Mouse (Mus musculus): Measurements from ENCODE around the gene Csde1.

Gene Csde1

GRCm38 (mm10) chr3:103020249-103020942 is at the start of gene Csde1:
TSS of gene Csde1 (plus strand) at chr3:103020426.
- peak; percentile 76 for DNase-seq (ENCODE audit: extremely low read depth, low read depth, low spot score)

- DNase-seq (ENCODE audit: extremely low read depth, low read depth, low spot score) = no peak
These were observed 49.7 kb upstream of the Csde1 start for GRCm38 (mm10) chr3:102970508-102970907.

GRCm38 (mm10) chr3:102976906-102977305 is 43.3 kb upstream of the Csde1 start:
- DNase-seq (ENCODE audit: extremely low read depth, low read depth, low spot score) = no peak

GRCm38 (mm10) chr3:102979550-102980348 is 40.5 kb upstream of the Csde1 start:
- no peak for DNase-seq (ENCODE audit: extremely low read depth, low read depth, low spot score)

DNA sequence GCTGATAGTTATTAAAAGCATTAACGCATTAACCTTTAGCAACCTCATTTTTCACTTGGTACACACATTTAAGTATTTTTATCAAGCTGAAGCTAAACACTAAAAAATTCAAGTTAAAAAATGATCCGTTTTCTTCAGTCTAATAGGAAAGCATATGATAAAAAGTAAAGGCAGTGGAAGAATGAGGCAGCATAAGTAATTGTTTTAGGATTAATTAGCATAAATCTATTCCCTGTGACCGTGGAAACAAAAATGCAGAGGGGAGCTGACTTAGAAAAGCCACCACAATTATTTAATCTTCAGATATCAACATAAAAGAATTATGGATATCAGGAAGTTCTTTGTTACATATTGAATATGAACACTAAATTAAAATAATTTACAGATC is 39.9 kb upstream of the Csde1 start:
- DNase-seq (ENCODE audit: extremely low read depth, low read depth, low spot score) = no peak

DNA sequence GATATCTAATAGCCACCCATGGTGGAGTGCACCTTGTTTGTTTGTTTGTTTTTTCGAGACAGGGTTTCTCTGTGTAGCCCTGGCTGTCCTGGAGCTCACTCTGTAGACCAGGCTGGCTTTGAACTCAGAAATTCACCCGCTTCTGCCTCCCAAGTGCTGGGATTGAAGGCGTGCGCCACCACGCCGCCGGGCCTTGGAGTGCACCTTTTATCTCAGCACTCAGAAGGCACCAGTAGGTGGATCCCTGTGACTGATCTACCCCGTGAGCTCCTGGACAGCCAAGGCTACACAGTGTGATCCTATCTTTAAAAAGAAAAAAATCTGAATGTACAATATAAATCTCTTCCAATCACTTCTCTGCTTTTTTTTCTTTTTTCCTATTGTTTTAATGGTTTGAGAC is 29.2 kb upstream of the Csde1 start:
- DNase-seq (ENCODE audit: extremely low read depth, low read depth, low spot score) = no peak

- no peak for DNase-seq (ENCODE audit: extremely low read depth, low read depth, low spot score)
These were observed 27.3 kb upstream of the Csde1 start for GRCm38 (mm10) chr3:102992936-102993335.

GRCm38 (mm10) chr3:102995233-102995604 is 25.0 kb upstream of the Csde1 start:
- DNase-seq (ENCODE audit: extremely low read depth, low read depth, low spot score) = no peak

GRCm38 (mm10) chr3:102995605-102996321 is 24.5 kb upstream of the Csde1 start, which contains the start of gene Sike1:
TSS of gene Sike1 (plus strand) at chr3:102995708.
- no peak for DNase-seq (ENCODE audit: extremely low read depth, low read depth, low spot score)

- DNase-seq (ENCODE audit: extremely low read depth, low read depth, low spot score) = no peak
These were observed 23.2 kb upstream of the Csde1 start for GRCm38 (mm10) chr3:102997036-102997435.

DNA sequence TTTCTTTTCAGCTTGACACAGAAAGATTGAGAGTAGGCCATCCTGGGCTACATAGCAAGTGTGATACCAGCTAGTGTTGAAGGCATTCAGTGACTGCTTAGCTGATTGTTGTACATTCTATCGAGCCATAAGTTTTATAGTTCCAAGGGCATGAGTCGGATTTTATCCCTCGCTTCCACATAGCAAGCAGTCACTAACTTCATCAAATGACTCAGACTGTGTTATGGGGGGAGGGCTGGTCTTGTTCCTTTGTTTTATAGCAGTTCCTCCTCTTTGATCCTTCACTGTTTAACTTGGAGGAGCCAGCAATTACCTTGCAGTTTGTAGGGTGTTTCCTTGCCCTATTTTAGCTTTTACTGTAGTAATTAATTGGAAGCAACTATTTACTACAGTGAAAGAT is 22.6 kb upstream of the Csde1 start:
- no peak for DNase-seq (ENCODE audit: extremely low read depth, low read depth, low spot score)

DNA sequence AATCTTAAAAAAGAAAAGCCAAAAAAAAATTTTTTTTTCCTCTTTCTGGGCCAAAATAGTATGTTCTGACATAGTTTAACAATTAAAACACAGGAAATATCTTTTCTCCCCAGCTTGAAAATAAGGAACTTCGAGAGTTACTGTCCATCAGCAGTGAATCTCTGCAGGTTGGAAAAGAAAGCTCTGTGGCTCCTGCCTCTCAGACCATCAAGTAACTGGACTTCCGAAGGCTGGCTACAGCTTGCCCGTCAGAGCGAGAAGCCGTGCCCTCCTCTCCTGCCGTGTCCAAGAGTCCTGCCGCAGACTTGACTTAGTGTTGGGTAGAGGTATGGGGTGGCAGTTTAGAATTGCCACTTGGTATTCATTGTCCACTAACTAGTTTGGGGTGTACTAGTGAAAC is 18.6 kb upstream of the Csde1 start:
- no peak for DNase-seq (ENCODE audit: extremely low read depth, low read depth, low spot score)

- DNase-seq (ENCODE audit: extremely low read depth, low read depth, low spot score) = no peak
These were observed 2.9 kb upstream of the Csde1 start for GRCm38 (mm10) chr3:103017350-103017749.

DNA sequence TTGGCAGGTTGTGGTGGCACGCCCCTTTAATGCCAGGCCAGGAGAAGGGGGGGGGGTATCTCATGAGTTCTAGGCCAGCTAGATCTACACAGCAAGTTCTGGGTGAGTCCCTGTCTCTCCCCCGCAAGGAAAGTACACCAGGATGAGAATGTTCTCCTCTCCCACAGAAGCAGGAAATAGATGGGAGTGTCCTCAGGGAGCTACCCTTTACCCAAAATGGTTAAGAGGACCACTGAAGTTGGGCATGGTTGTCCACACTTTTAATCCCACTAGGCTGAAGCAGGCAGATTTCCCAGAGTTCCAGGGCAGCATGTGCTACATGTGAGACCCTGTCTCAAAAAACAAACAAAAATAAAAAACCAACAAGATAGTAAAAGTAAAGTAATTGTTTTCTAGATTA is 764 bp upstream of the Csde1 start:
- DNase-seq (ENCODE audit: extremely low read depth, low read depth, low spot score) = no peak

GRCm38 (mm10) chr3:103020943-103021638 is 865 bp downstream of the Csde1 start:
- DNase-seq (ENCODE audit: extremely low read depth, low read depth, low spot score) = no peak

DNA sequence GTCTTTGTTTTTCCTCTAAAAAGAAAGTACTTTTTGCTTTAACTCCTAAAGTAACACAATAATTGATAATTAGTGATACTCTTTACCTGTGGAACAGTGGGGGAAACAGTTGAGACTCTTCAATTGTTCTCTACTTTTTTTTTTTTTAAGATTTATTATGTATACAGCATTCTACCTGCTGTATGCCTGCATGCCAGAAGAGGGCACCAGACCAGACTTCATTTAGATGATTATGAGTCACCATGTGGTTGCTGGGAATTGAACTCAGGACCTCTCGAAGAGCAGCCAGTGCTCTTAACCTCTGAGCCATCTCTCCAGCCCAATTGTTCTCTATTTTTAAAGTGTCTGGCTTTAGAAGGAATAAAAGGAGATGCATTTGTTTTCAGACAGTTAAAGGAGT is 5.9 kb downstream of the Csde1 start:
- no peak for DNase-seq (ENCODE audit: extremely low read depth, low read depth, low spot score)

DNA sequence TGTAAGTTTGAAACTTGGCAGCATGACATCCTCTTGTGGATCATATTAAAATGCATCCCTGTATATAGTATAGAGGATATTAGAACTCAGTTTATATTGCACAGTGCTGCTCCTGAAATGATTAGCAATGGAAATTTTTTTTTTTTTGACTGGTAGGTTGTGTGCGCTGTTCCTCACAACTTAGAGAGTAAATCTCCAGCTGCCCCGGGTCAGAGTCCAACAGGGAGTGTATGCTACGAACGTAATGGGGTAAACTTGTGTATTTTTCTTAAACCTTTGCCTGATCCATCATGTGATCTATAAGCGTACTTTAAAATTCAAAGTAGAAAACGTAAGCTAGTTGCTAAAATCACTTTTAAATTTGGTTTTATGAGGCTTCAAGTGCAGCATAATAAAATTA is 20.1 kb downstream of the Csde1 start:
- DNase-seq (ENCODE audit: extremely low read depth, low read depth, low spot score) = no peak

DNA sequence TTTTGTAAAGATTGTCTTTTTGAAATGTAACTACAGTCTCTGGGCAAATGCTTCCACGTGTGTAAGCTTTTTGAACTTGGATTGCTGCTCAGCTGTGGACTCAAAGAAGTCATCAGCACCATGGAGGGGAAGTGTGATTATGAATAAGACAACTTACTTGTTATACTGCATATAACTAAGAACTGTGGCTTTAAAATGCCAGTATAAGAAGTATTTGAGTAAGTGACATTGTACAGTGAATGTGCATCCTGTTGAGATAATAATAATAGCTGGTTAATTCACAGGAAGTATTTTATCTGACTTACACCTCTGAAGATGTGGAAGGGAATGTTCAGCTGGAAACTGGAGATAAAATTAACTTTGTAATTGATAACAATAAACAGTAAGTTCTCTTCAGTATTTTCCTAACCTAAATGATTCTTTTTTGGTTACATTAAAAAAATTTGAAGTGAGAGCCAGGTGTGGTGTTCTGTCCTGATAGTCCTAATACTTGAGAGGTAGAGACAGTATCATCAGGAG is 20.7 kb downstream of the Csde1 start:
- no peak for DNase-seq (ENCODE audit: extremely low read depth, low read depth, low spot score)

GRCm38 (mm10) chr3:103056016-103056595 is 35.9 kb downstream of the Csde1 start:
- peak; percentile 69 for DNase-seq (ENCODE audit: extremely low read depth, low read depth, low spot score)

GRCm38 (mm10) chr3:103057752-103058151 is 37.5 kb downstream of the Csde1 start:
- no peak for DNase-seq (ENCODE audit: extremely low read depth, low read depth, low spot score)
